Mouse (Mus musculus): ENCODE measurements around the gene Casd1.
A peak's percentile ranks its signal among the peaks of the same experiment; 100 is the strongest.

Casd1 gene

DNA sequence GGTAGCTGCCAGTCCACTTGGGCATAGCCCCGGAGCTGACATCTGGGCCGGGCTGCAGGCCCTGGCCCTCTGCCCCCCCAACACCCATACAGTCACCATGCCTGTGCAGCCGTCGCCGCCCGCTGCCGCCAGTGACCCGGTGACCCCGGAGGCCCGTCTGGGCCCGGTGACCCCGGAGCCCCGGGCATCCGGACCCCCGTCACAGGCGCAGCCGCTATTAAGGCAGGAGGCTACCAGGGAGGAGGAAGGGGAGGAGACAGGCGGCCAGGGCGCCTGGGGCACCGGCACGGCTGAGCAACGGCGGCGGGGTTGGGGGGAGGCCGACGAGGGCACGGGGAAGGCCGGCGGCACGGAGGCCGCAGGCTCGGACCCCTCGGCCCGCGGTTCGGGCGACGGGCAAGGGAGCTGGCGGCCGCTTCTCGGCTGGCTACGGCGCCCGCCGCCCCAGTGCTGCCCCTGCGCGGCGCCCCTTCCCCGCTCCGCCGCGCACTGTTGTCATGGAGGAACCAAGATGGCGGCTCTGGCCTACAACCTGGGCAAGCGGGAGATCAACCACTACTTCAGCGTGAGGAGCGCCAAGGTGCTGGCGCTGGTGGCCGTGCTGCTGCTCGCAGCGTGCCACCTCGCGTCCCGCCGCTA lies at the start of gene Casd1:
Casd1 (plus strand) TSS at position 182 of the 639 bp plus-strand sequence.
- DNase-seq (ENCODE audit: low read depth, low spot score): peak; percentile 39

DNA sequence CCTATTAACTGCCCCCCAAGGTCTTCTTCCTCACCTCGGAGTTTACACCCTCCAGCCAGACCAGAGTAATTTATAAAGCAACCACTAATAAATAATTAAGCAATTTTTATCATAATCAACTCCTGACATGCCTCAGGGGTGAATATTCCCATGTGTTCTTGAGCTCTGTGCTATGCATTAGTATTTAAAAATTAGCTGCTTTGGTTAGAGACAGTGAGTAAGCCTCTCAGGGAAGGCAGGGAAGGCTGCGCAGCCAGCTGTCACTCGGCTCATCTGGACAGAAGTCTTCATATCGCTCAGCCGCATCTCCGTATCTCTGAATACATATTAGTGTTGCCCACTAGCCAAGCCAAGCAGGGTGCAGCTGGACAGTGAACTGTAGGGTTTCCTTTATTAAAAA lies 45.3 kb upstream of the Casd1 start:
- DNase-seq (ENCODE audit: low read depth, low spot score): no peak

DNA sequence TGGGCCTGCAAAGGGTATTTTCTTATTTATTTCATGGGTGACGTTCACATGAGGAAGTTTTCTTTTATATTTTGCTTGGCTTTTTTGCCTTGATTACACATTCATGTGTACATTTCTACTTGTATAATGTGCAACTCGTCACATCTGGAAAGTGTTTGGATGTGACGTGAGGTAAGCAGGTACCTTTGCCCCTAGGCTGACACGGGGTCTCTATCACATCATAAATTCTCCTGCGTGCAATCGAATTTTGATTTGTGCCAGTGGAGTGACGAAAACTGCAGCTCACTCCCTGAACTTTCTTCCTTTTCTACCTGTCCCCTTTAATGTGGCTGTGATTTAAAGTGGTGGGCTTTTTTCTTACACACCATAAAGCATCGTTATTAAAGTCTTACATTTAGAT lies 43.6 kb upstream of the Casd1 start:
- DNase-seq (ENCODE audit: low read depth, low spot score): no peak

DNA sequence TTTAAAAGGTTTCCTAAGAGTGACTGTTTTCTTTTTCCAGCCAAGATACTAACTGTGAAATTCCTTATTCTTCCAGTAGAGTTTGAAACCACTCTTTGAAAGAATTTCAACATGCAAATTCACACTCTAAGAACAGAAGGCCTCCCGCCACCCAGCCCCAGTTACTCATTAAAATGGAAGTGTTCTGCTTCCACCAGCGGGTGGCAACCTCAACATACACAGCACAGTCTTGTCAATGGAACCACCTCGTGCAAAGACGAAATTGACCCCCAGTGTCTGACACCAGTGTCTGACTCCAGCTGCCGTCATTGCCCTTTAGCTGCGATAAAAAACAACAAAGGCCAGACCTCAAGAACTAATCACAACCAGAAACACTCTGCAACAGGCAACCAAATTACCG lies 43.0 kb upstream of the Casd1 start:
- DNase-seq (ENCODE audit: low read depth, low spot score): no peak

DNA sequence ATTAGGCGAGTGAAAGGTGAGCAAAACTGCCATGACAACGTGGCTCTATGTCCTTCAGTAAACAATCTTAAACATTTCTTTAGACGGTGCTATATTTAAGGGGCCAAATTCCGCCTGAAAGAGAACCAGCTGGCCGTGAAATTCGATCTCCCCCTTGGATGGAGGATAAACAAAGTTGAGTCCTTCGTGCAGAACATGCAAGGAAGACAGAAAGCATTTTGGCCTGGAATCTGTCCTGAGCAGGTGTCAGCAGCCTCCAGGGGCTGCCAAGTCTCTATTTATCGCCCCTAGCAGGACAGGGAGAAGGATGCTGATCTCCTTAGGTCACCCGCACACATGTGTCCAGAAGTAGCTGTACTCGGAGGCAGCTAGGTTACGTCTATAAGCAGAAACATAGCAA lies 39.5 kb upstream of the Casd1 start:
- peak; percentile 29 for DNase-seq (ENCODE audit: low read depth, low spot score)

DNA sequence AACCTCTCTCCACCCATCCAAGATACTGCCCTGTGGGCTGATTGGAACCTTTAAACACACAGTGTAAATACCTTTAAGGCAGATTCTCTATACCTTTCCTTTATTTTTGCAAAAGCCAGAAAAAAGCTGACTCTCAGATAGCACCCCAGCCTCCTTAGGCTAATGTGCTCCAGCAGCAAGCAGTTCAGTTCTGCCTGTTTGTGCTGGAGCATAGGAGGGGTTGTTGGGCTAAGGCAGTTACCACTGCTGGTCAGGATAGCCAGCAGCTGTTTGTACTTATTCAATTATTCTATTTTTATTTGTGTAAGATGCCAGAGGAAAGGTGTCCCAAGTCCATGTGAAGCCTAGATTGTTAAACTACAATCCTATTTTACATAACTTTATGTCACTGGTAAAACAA lies 39.0 kb upstream of the Casd1 start:
- DNase-seq (ENCODE audit: low read depth, low spot score): no peak

DNA sequence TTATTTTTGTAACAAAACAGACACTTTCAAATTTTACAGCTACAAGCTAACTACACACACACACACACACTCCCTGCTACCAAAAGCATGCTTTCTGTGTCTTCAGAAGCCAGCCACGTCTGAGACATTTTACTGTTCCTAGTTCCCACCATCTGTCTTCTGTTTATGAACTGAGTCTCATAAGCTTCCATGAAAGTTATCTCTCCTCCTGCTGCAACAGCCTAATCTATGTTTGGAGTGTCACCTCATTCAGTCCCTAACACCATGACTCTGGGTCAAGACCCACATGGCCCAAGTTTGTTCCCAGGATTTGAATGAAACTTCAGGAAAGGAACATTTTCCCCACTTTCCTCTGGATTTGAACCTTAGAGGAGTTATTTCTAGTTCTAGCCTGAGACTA lies 38.2 kb upstream of the Casd1 start:
- no peak for DNase-seq (ENCODE audit: low read depth, low spot score)

DNA sequence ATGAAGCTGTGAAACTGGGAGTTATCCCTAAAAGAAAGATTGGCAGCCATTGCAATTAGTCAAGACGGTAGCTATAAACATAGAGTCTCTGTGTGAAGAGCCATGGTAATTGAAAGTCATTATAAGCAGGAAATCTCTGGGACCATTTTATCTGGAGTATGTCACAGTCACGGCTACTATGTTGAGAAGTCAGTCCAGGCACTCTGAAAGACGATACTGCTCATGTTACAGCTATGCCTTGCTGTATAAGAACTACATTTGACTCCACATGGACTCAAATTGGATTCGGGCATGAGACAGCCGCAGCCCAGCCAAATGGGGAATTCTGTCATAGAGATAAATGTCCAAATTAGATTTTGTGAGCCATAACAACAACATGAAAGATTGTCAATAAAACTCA lies 37.2 kb upstream of the Casd1 start:
- DNase-seq (ENCODE audit: low read depth, low spot score): no peak

DNA sequence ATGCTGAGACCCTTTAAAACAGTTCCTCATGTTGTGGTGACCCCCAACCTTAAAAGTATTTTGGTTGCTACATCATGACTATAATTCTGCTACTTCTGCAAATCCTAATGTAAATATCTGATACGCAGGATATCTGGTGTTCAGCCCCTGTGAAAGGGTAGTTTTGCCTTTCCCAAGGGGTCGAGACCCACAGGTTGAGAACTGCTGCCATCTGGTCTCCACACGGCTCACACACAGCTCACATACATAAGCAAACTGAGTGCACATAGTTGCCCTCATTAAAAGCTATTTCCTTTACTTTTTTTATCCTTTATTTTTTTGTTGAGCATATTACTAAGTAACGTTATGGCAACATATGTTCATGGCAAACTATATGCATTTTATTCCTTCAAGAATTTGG lies 30.2 kb upstream of the Casd1 start:
- no peak for DNase-seq (ENCODE audit: low read depth, low spot score)

DNA sequence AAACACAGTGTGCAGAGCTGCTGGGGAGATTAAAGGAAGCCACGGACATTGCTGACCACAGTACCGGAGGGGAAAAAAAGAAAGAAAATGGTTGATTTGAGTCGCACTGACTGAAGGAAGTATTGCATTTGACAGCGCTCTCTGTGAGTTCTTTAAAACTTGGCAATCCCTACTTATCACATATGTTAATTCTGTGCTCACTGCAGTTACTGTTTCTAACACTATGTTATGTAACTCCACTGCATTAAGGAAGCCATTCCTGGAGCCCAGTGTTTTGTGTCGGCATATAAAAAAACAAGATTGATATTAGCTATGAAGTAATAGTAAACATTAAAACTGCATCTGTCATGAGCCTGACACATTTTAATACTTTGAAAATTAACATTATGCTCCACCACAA lies 22.9 kb upstream of the Casd1 start:
- DNase-seq (ENCODE audit: low read depth, low spot score): no peak

DNA sequence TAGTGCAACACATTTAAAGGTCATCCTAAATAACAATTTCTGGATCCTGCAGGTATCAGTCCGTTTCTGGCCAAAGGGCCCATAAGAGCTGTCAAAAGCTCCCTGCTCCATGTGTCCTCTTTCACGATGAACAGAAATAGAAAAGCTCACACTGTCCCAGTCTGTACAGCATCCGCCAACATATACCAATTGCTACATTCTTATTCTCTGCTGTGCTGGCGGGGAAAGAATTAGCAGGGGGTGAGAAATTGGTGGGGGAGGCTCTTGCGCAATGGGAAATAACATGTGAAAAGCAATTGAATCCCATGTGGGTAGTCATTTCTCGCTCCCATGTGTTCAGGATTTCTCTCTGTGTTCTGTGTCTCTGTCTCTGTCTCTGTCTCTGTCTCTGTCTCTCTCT lies 22.3 kb upstream of the Casd1 start:
- no peak for DNase-seq (ENCODE audit: low read depth, low spot score)

DNA sequence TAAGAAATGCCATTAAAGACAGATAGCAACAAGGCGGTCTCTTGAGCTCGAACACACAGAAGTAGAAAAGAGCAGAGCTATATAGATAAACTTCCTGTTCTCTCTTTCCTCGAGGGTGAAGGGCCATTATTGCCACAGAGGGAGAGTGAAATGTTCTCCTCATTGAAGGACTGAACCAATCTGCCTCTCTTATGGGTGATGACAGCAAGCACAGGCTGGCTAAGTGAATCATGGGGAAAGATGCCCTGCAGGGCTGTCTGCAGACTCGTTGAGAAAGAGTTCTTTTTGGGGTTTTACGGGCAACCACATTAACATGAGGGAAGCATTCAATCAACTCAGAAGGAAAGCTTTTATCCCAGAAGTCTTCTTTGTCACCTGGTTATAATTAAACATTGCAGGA lies 21.0 kb upstream of the Casd1 start:
- no peak for DNase-seq (ENCODE audit: low read depth, low spot score)

DNA sequence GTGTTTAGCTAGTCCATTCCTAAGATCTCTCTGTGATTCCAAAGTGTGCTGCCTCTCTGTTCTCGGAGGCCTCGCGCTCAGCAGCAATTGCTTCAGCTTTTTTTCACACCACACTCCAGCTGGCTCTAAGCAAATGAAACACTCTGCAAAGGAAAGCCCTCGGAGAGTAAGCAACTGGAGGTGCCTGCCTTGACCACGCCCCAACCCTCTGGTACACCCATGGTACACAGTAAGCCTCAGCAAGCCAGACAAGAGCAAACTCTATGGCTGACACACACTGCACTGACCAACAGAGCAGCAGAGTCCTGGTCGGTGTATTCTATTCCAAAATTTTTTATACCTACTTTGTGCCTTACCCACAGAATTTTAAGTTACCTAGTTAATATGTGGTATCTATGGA lies 17.2 kb upstream of the Casd1 start:
- no peak for DNase-seq (ENCODE audit: low read depth, low spot score)

DNA sequence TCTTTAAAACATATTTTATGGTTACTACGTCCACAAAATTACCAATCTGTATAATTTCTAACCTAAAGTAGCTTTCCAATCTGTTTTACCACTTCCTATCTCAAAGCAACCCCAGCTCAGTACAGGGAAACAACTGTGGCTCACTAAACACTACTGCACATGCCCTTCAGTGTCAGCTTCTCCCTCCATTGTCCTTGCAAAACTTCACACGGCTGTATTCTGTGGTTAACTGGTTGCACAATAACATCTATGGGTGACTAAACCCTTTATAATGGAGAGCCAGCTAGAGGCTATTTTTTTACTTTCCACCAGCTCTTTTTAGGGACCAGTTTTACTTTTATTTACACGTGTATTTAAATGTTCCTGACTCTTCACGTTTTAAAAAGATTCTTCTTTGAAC lies 12.7 kb upstream of the Casd1 start:
- DNase-seq (ENCODE audit: low read depth, low spot score): no peak

DNA sequence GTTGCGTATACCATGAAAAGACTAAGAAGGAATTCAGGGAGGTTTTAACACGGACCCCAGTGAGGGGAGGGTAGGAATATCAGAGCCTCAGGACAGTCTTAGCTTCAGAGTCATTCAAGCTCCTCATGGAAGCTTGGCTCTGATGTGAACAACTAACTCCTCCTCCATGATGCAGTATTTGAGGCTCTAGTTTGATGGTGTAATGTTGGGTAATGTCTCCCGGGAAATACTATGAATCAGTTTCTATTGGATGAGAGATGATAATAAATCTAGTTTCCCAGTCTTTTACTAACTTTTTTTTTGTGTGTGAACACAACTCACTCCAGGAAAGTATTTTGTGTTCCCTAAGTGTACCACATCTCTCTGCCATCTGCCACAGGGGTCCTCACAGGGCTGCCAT lies 11.9 kb upstream of the Casd1 start:
- DNase-seq (ENCODE audit: low read depth, low spot score): no peak

DNA sequence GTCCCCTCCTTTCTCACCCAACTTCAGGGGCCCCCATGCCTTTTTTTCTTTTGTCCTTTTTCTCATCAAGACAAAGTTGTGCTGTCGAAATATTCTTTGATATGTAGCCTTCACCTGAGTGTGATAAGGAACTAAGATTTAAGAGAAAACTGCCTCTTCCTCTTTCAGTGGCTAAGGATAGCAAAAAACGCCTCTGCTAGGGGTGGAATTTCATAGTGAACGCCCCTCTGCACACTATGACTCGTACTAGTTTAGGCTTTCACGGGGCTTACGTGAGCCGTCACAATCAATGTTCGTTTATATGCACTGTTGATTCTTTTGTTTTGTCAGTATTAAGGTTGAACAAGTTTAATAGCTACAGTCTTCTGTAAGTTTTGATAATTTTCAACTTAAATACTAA lies 10.6 kb upstream of the Casd1 start:
- no peak for DNase-seq (ENCODE audit: low read depth, low spot score)

DNA sequence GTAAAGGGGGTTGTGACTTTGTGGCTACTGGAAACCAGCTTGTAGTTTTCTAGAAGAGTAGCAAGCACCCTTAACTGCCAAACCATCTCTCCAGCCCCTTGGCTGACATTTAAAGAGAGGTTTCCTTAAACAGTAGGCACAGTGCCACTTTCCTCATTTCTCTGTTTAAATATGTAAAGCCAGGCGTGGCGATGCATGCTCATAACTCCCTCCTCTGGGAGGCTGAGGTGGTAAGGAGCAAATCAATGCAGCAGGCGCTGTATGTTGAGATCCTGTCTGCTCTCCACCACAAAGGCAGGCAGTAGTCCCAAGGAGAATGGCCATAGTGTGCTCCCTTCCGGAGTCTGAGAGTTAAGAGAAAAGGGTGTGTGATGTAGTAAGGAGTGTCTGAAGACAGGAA lies 2.9 kb upstream of the Casd1 start:
- no peak for DNase-seq (ENCODE audit: low read depth, low spot score)

DNA sequence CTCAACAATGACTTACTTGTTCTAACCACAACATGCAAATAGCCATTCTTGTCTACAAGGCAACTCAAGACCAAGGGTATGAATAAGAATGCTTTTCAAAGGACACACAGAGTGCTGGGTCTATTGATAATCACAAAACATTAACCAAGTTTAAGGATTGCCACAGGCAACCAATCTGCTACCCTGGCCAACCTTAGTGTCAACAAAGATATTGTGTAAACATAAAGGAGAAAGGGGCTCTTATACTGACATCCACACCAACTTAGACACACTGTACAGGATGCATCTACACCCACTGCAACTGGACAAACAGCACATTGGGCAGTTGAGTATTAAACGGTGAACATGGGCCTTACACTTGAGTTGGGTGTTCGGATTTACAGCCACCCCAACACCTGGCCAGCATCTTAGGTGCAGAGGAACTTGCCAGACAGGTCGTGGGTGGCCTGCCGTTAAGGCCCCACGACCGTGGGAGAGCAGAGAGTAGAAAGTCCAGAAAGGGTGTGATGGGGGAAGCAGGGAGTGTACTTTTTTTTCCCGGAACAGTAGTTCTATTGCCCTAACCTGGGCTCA lies 468 bp upstream of the Casd1 start:
- no peak for DNase-seq (ENCODE audit: low read depth, low spot score)

DNA sequence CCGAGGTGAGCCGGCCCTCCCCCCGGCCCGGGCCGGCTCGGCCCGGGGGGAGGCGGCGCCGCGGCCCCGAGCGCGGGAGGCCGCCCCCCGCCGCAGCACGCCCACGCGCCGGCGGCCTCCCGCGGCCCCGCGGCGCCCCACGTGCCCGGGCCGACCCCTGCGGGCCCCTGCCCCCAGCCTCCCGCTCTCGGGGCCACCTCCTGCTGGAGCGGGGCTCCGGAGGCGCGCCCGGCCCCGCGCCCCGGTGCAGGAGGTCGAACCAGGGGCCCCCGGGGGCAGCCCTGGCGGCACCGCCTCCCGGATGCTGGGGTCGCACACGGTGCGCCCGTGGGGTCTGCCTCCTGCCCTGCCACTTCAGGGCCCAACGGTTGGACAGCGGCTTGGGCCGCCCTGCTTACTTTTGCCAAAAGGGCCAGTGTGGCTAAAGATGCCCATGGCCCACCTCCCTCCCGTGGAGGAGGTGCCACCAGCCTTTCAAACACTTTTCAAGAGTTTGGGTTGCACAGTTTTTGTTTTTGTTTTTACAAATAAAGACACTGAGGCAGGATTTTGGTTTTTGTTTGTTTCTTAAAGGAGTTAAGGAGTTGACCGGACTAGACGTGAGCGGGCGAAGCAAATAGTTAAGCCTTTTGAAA lies 775 bp downstream of the Casd1 start:
- DNase-seq (ENCODE audit: low read depth, low spot score): no peak

DNA sequence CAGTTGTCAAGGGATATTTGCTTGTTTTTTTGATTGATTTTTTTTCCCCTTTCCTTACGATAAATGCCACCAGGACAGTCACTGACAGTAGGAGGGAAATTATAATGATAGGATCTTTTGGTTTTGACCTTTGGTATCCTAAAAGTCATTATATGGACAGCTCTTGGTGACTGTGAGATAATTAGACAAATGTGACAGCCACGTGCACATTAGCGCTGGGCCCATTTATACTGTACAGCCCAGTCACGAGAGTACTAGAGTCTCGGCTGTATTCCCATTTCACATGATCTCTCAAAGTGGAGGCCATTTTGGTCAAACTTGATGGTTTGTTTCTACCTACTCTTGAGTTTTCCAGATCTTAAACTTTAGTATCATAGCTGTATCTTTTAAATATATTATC lies 1.4 kb downstream of the Casd1 start:
- DNase-seq (ENCODE audit: low read depth, low spot score): no peak

DNA sequence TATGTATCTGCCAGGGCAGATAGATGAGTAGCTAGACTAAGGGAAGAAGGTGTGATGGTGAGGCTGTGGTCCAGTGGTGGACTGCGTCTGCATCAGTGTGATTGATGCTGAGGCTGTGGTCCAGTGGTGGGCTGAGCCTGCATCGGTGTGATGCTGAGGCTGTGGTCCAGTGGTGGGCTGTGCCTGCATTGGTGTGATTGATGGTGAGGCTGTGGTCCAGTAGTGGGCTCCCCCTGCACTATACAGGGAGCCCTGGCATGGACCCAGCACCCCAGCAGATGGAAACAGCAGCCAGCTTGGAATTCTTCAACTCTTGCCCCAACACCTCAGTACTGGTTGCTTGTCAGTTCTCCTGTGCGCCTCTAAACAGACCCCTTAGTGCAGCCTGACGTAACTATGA lies 5.8 kb downstream of the Casd1 start:
- no peak for DNase-seq (ENCODE audit: low read depth, low spot score)

DNA sequence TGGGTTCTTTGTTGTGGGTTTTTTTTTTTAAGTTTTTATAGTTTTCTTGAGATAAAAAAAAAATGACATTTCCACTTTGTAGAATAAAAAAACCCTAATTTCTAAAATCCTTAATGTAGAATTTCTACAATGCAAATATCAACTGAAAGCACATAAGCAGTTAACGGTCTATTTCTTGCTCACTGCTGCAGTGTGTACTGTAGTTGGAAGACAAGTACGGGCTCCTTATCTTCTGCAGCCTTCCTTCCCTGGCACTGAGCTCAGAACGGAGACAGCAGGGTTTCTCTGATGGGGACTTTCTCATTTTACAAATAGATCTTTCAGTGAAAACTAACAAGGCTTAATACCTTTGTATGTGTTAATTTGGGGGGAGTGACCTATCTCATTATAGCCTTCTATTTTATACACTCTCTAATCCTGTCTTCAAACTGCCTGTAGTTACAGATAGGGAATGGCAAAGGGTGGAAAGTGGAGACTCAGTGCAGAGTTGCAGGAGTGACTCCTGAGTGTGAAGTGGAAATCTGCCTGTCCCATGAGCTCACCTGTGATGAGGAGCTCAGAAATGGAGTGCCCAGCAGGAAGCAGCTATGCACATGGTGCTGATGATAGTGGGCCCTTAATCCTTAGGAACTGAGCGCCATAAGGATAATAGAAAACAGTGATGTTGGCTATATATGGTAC lies 9.7 kb downstream of the Casd1 start:
- no peak for DNase-seq (ENCODE audit: low read depth, low spot score)

DNA sequence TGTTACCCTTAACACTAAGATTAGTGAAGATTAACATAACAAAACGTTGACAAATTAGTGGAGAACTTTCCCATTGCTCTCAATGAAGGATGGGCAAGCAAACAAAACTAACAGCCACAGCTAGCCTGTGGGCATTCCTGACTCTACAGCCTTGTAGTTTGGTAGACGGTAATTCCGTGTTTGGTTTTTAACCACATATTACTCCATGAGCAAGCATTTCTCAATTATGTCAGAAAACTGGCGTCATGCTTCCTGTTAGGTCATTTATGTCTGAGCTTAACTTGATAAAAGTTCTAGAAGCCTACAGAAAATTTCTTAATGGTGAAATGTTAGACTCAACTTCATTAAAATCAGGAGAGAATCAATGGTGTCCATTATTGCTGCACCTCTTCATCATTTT lies 11.2 kb downstream of the Casd1 start:
- DNase-seq (ENCODE audit: low read depth, low spot score): no peak

All from skeletal muscle tissue, adult 2 months (tissue).